Mouse (Mus musculus): ENCODE measurements around the gene Pdxk. TPM values are rescaled to one million over a fixed set of nuclear protein-coding genes. Genes with fewer than 3 reads are reported as not detected.
"Not testable (repeated sequence)": the region's sequence is repeated elsewhere in the genome, so short reads cannot be mapped to it uniquely, and the experiment has no call there.

The Pdxk gene
- polyA plus RNA-seq, 1 experiment, result 77.7 TPM

- peak overlapping the region; percentile 79 for H3K4me3 ChIP-seq (ENCODE audit: insufficient read depth, low read length)
- peaks cover 2% of the 10 kb centered on the region; the same call in 1 of the 2 replicates for H3K4me1 ChIP-seq (ENCODE audit: control insufficient read depth, insufficient read depth, low read length)
- peak overlapping the region; percentile 55; the same call in 1 of the 2 replicates for H3K27ac ChIP-seq (ENCODE audit: insufficient read depth, low read length)
- no peak for TF ChIP-seq CTCF (IDR thresholded peaks at IDR 0.05; ENCODE audit: extremely low read depth, insufficient read depth, low read length)
- TF ChIP-seq POLR2A (IDR thresholded peaks at IDR 0.05; ENCODE audit: extremely low read depth, insufficient read depth, low read length), result no peak
Observed at GRCm38 (mm10) chr10:78426117-78426735, 38.5 kb downstream of the Pdxk start.

GRCm38 (mm10) chr10:78425181-78426041, 39.4 kb downstream of the Pdxk start, which contains the start of gene Cstb:
Gene Cstb (plus strand): TSS chr10:78425669.
- TF ChIP-seq CTCF (IDR thresholded peaks at IDR 0.05; ENCODE audit: extremely low read depth, insufficient read depth, low read length) (no peak), POLR2A (IDR thresholded peaks at IDR 0.05; ENCODE audit: extremely low read depth, insufficient read depth, low read length) (peak; percentile 77; the same call in 1 of the 2 replicates)
- peak within 1 kb of the TSS; percentile 68 for H3K27ac ChIP-seq (ENCODE audit: insufficient read depth, low read length)
- H3K4me1 ChIP-seq (ENCODE audit: control insufficient read depth, insufficient read depth, low read length), result peaks cover 2% of the 10 kb centered on the region; the same call in 1 of the 2 replicates
- peak within 1 kb of the TSS; percentile 79 for H3K4me3 ChIP-seq (ENCODE audit: insufficient read depth, low read length)

DNA sequence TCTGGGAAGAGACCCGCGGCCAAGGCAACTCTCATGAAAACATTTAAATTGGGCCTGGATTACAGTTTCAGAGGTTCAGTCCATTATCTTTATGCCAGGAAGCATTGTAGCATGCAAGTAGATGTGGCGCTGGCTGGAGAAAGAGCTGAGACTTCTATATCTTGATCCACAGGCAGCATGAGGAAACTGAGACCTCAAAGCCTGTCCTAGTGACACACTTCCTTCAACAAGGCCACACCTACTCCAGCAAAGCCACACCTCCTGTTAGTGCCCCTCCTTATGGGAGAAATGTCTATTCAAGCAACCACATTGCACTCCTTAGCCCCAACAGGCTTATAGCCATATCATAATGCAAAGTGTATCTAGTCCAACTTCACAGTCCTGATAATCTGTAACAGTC, 42.2 kb downstream of the Pdxk start:
- H3K27ac ChIP-seq (ENCODE audit: insufficient read depth, low read length), result no peak overlapping the region
- TF ChIP-seq CTCF (IDR thresholded peaks at IDR 0.05; ENCODE audit: extremely low read depth, insufficient read depth, low read length) (no peak), POLR2A (IDR thresholded peaks at IDR 0.05; ENCODE audit: extremely low read depth, insufficient read depth, low read length) (no peak)
- peaks cover 2% of the 10 kb centered on the region; the same call in 1 of the 2 replicates for H3K4me1 ChIP-seq (ENCODE audit: control insufficient read depth, insufficient read depth, low read length)
- no peak overlapping the region for H3K4me3 ChIP-seq (ENCODE audit: insufficient read depth, low read length)

GRCm38 (mm10) chr10:78420929-78421328, 43.8 kb downstream of the Pdxk start:
- no peak for TF ChIP-seq POLR2A (IDR thresholded peaks at IDR 0.05; ENCODE audit: extremely low read depth, insufficient read depth, low read length)
- TF ChIP-seq CTCF (IDR thresholded peaks at IDR 0.05; ENCODE audit: extremely low read depth, insufficient read depth, low read length), result no peak
- Histone ChIP-seq H3K4me1 (ENCODE audit: control insufficient read depth, insufficient read depth, low read length) (no peaks in the 10 kb centered on the region), H3K27ac (ENCODE audit: insufficient read depth, low read length) (no peak overlapping the region), H3K4me3 (ENCODE audit: insufficient read depth, low read length) (no peak overlapping the region)

DNA sequence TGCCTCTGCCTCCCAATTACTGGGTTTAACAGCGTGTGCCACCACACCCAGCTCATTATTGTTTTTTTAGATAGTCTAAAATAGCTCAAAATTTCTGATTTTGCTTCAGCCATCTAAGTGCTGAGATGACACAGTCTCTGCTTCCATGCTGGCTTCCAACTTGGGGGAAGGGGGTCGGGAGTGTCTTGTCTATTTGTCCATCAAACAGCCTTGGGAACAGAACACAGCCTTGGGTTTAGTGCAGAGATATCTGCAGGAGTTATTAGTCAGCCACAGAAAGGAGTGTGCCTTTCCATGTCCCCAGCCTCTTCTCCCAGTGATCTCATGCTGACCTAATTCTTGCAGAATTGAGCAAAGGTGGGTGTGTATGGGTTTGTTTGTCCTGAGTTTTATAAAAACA, 46.0 kb downstream of the Pdxk start:
- H3K4me3 ChIP-seq (ENCODE audit: insufficient read depth, low read length), result no peak overlapping the region
- no peak overlapping the region for H3K27ac ChIP-seq (ENCODE audit: insufficient read depth, low read length)
- no peaks in the 10 kb centered on the region for H3K4me1 ChIP-seq (ENCODE audit: control insufficient read depth, insufficient read depth, low read length)
- TF ChIP-seq POLR2A (IDR thresholded peaks at IDR 0.05; ENCODE audit: extremely low read depth, insufficient read depth, low read length), result no peak
- TF ChIP-seq CTCF (IDR thresholded peaks at IDR 0.05; ENCODE audit: extremely low read depth, insufficient read depth, low read length), result no peak

- TF ChIP-seq POLR2A (IDR thresholded peaks at IDR 0.05; ENCODE audit: extremely low read depth, insufficient read depth, low read length) (no peak), CTCF (IDR thresholded peaks at IDR 0.05; ENCODE audit: extremely low read depth, insufficient read depth, low read length) (no peak)
- H3K4me1 ChIP-seq (ENCODE audit: control insufficient read depth, insufficient read depth, low read length), result no peaks in the 10 kb centered on the region
- no peak overlapping the region for H3K4me3 ChIP-seq (ENCODE audit: insufficient read depth, low read length)
- H3K27ac ChIP-seq (ENCODE audit: insufficient read depth, low read length), result no peak overlapping the region
Observed at GRCm38 (mm10) chr10:78417888-78418287, 46.9 kb downstream of the Pdxk start.

GRCm38 (mm10) chr10:78414936-78415335, 49.8 kb downstream of the Pdxk start:
- H3K4me3 ChIP-seq (ENCODE audit: insufficient read depth, low read length); H3K4me1 ChIP-seq (ENCODE audit: control insufficient read depth, insufficient read depth, low read length); H3K27ac ChIP-seq (ENCODE audit: insufficient read depth, low read length): not testable (repeated sequence)

GRCm38 (mm10) chr10:78413152-78413520, 51.6 kb downstream of the Pdxk start:
- Histone ChIP-seq H3K4me1 (ENCODE audit: control insufficient read depth, insufficient read depth, low read length) (0 out of 2 replicates have a peak, but pooled peaks cover 2% of the 10 kb centered on the region), H3K4me3 (ENCODE audit: insufficient read depth, low read length) (peak overlapping the region; percentile 59), H3K27ac (ENCODE audit: insufficient read depth, low read length) (no peak overlapping the region)
- TF ChIP-seq POLR2A (IDR thresholded peaks at IDR 0.05; ENCODE audit: extremely low read depth, insufficient read depth, low read length) (no peak), CTCF (IDR thresholded peaks at IDR 0.05; ENCODE audit: extremely low read depth, insufficient read depth, low read length) (no peak)

DNA sequence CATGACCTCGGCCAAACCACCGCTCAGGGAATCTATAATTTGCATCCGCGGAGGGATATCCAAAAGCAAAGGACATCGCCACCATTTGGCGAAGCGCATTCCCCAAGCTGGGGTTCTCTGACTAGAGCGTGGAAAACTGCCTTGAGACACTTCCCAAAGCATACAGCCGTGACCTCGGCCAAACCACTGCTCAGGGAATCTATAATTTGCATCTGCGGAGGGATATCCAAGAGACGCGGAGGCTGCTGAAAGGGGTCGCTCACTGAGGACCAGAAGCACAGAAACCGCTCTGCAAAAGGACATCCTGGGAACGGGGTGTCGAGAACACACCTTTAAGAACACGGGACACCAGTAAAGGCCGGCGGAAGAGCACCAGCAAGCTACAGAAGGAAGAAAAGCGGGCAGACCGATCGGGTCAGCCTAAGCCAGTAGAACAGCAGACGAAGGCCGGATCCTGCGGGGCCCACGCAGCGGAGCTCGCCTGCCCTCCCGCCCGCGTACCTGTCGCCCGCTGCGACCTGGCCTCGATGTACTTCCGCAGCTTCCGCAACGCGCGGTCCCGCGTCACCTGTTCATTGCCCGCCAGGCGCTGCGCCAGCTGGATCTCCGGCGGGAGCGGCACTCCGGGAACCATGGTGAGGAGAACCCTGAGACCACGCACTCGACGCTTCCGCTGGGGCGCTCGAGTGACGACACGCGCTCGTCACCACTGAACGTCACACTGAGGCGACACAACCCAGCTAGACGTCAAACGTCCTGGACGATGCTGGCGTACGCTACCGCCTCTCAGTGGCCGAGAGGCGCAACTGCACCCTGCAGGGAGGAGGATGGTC, 52.2 kb downstream of the Pdxk start, which contains the start of gene Rrp1:
TSS of gene Rrp1 (minus strand) at position 725 of the 833 bp plus-strand sequence.
- TF ChIP-seq POLR2A (IDR thresholded peaks at IDR 0.05; ENCODE audit: extremely low read depth, insufficient read depth, low read length), result peak; percentile 92
- peak; percentile 99 for TF ChIP-seq CTCF (IDR thresholded peaks at IDR 0.05; ENCODE audit: extremely low read depth, insufficient read depth, low read length)
- H3K27ac ChIP-seq (ENCODE audit: insufficient read depth, low read length), result peak within 1 kb of the TSS; percentile 35; the same call in 1 of the 2 replicates
- 0 out of 2 replicates have a peak, but pooled peaks cover 2% of the 10 kb centered on the region for H3K4me1 ChIP-seq (ENCODE audit: control insufficient read depth, insufficient read depth, low read length)
- peak within 1 kb of the TSS; percentile 59 for H3K4me3 ChIP-seq (ENCODE audit: insufficient read depth, low read length)
